Mouse (Mus musculus) spleen, adult 2 months (tissue): ENCODE data around the gene Coro6.

ENCODE experiments used
- CTCF ChIP-seq: fragments of 200-500 bp; IDR thresholded peaks from 2 replicates; pipeline ENCODE4 v1.5.1; 2011; ENCODE audit warnings: mild to moderate bottlenecking, inconsistent platforms; ENCODE audit not compliant: insufficient read depth, insufficient read length, insufficient replicate concordance; ENCODE audit errors: extremely low read depth
- POLR2A ChIP-seq: fragments of 200-500 bp; IDR thresholded peaks from 2 replicates; pipeline ENCODE4 v1.6.1; 2011; ENCODE audit warnings: low read depth, low read length, inconsistent platforms

- no peak for TF ChIP-seq POLR2A
- TF ChIP-seq CTCF, result no peak
These were observed 1.6 kb downstream of the Coro6 start for GRCm38 (mm10) chr11:77463786-77464185.
